Mouse (Mus musculus): ENCODE data around the gene Ttk. TPM values are rescaled to one million over a fixed set of nuclear protein-coding genes. Genes with fewer than 3 reads are reported as not detected.

Ttk gene
- polyA plus RNA-seq, 1 experiment from 2014 or later = 30.8 TPM

- H3K9me3 ChIP-seq = no peaks in the 10 kb centered on the region
- H3K36me3 ChIP-seq = no peaks in the 10 kb centered on the region
- WGBS = 88% methylated on average over 5 of the region's 5 CpGs
- DNase-seq (ENCODE audit: low spot score) = no peak
- H3K27me3 ChIP-seq (ENCODE audit: insufficient read depth, poor library complexity, severe bottlenecking) = no peaks in the 10 kb centered on the region
- no peak overlapping the region for H3K4me3 ChIP-seq
- H3K4me1 ChIP-seq (replicated peaks) = peaks cover 11% of the 10 kb centered on the region
- no peak overlapping the region for H3K27ac ChIP-seq
These were observed 4.6 kb upstream of the Ttk start for GRCm38 (mm10) chr9:83829896-83830295.

GRCm38 (mm10) chr9:83831152-83831551, 3.3 kb upstream of the Ttk start:
- no peak for DNase-seq (ENCODE audit: low spot score)
- no peaks in the 10 kb centered on the region for H3K9me3 ChIP-seq
- peaks cover under 1% of the 10 kb centered on the region; the same call in 1 of the 2 replicates for H3K36me3 ChIP-seq
- no peak overlapping the region for H3K4me3 ChIP-seq
- WGBS = 80% methylated on average over 8 of the region's 8 CpGs
- no peak overlapping the region for H3K27ac ChIP-seq
- no peaks in the 10 kb centered on the region for H3K27me3 ChIP-seq (ENCODE audit: insufficient read depth, poor library complexity, severe bottlenecking)
- H3K4me1 ChIP-seq (replicated peaks) = peaks cover 19% of the 10 kb centered on the region

GRCm38 (mm10) chr9:83834748-83835313, 342 bp downstream of the Ttk start:
- DNase-seq (ENCODE audit: low spot score) = no peak
- WGBS = 2% methylated on average over 27 of the region's 27 CpGs
- Histone ChIP-seq H3K4me3 (peak overlapping the region; percentile 94), H3K4me1 (replicated peaks) (peaks cover 19% of the 10 kb centered on the region), H3K27ac (peak overlapping the region; percentile 93), H3K9me3 (no peaks in the 10 kb centered on the region), H3K27me3 (ENCODE audit: insufficient read depth, poor library complexity, severe bottlenecking) (no peaks in the 10 kb centered on the region), H3K36me3 (peaks cover 16% of the 10 kb centered on the region)

GRCm38 (mm10) chr9:83852464-83852863, 18.0 kb downstream of the Ttk start:
- Histone ChIP-seq H3K9me3 (no peaks in the 10 kb centered on the region), H3K4me3 (no peak overlapping the region), H3K36me3 (peaks cover 83% of the 10 kb centered on the region), H3K27ac (no peak overlapping the region), H3K27me3 (ENCODE audit: insufficient read depth, poor library complexity, severe bottlenecking) (no peaks in the 10 kb centered on the region), H3K4me1 (replicated peaks) (no peaks in the 10 kb centered on the region)
- WGBS = 92% methylated on average over 3 of the region's 3 CpGs
- DNase-seq (ENCODE audit: low spot score) = no peak

- no peak for DNase-seq (ENCODE audit: low spot score)
- Histone ChIP-seq H3K27me3 (ENCODE audit: insufficient read depth, poor library complexity, severe bottlenecking) (no peaks in the 10 kb centered on the region), H3K4me1 (replicated peaks) (no peaks in the 10 kb centered on the region), H3K36me3 (peaks cover 97% of the 10 kb centered on the region), H3K4me3 (no peak overlapping the region), H3K27ac (no peak overlapping the region), H3K9me3 (no peaks in the 10 kb centered on the region)
- WGBS = 92% methylated on average over 4 of the region's 4 CpGs
These were observed 30.7 kb downstream of the Ttk start for GRCm38 (mm10) chr9:83865165-83865564.

GRCm38 (mm10) chr9:83882191-83882590, 47.7 kb downstream of the Ttk start:
- 74% methylated on average over 6 of the region's 6 CpGs for WGBS
- H3K27ac ChIP-seq = no peak overlapping the region

GRCm38 (mm10) chr9:83886149-83886548, 51.7 kb downstream of the Ttk start:
- Histone ChIP-seq H3K4me3 (no peak overlapping the region), H3K36me3 (peaks cover 6% of the 10 kb centered on the region)

More at GRCm38 (mm10) chr9:83882191-83882590, 47.7 kb downstream of the Ttk start:
- peaks cover 5% of the 10 kb centered on the region; the same call in 1 of the 2 replicates for H3K4me1 ChIP-seq (replicated peaks)
- no peak overlapping the region for H3K4me3 ChIP-seq
- H3K27me3 ChIP-seq (ENCODE audit: insufficient read depth, poor library complexity, severe bottlenecking) = no peaks in the 10 kb centered on the region
- peaks cover 10% of the 10 kb centered on the region for H3K36me3 ChIP-seq
- DNase-seq (ENCODE audit: low spot score) = no peak
- no peaks in the 10 kb centered on the region for H3K9me3 ChIP-seq

GRCm38 (mm10) chr9:83888214-83888613, 53.7 kb downstream of the Ttk start:
- Histone ChIP-seq H3K9me3 (no peaks in the 10 kb centered on the region), H3K27ac (no peak overlapping the region), H3K36me3 (peaks cover 6% of the 10 kb centered on the region), H3K4me3 (no peak overlapping the region), H3K27me3 (ENCODE audit: insufficient read depth, poor library complexity, severe bottlenecking) (no peaks in the 10 kb centered on the region), H3K4me1 (replicated peaks) (no peaks in the 10 kb centered on the region)
- 88% methylated on average over 5 of the region's 5 CpGs for WGBS
- DNase-seq (ENCODE audit: low spot score) = no peak

More at GRCm38 (mm10) chr9:83886149-83886548, 51.7 kb downstream of the Ttk start:
- Histone ChIP-seq H3K4me1 (replicated peaks) (peaks cover 5% of the 10 kb centered on the region; the same call in 1 of the 2 replicates), H3K27me3 (ENCODE audit: insufficient read depth, poor library complexity, severe bottlenecking) (no peaks in the 10 kb centered on the region), H3K27ac (no peak overlapping the region), H3K9me3 (no peaks in the 10 kb centered on the region)
- DNase-seq (ENCODE audit: low spot score) = no peak

- H3K36me3 ChIP-seq = no peaks in the 10 kb centered on the region
- H3K27me3 ChIP-seq (ENCODE audit: insufficient read depth, poor library complexity, severe bottlenecking) = no peaks in the 10 kb centered on the region
- no peak overlapping the region for H3K4me3 ChIP-seq
- H3K9me3 ChIP-seq = no peaks in the 10 kb centered on the region
- peaks cover 6% of the 10 kb centered on the region; the same call in 1 of the 2 replicates for H3K4me1 ChIP-seq (replicated peaks)
- no peak for DNase-seq (ENCODE audit: low spot score)
- WGBS = 83% methylated on average over 8 of the region's 8 CpGs
- no peak overlapping the region for H3K27ac ChIP-seq
These were observed 58.6 kb downstream of the Ttk start for GRCm38 (mm10) chr9:83893073-83893472.

- DNase-seq (ENCODE audit: low spot score) = no peak
- Histone ChIP-seq H3K27ac (no peak overlapping the region), H3K9me3 (no peaks in the 10 kb centered on the region), H3K4me1 (replicated peaks) (peaks cover 6% of the 10 kb centered on the region; the same call in 1 of the 2 replicates), H3K36me3 (no peaks in the 10 kb centered on the region), H3K4me3 (no peak overlapping the region), H3K27me3 (ENCODE audit: insufficient read depth, poor library complexity, severe bottlenecking) (no peaks in the 10 kb centered on the region)
- 90% methylated on average over 4 of the region's 4 CpGs for WGBS
These were observed 59.4 kb downstream of the Ttk start for GRCm38 (mm10) chr9:83893767-83894330.

- H3K36me3 ChIP-seq = no peaks in the 10 kb centered on the region
- H3K27ac ChIP-seq = no peak overlapping the region
- WGBS = 89% methylated on average over 2 of the region's 2 CpGs
These were observed 67.6 kb downstream of the Ttk start for GRCm38 (mm10) chr9:83902086-83902485.

GRCm38 (mm10) chr9:83905820-83906219, 71.3 kb downstream of the Ttk start:
- WGBS = 77% methylated on average over 4 of the region's 4 CpGs
- no peak for DNase-seq (ENCODE audit: low spot score)
- Histone ChIP-seq H3K9me3 (no peaks in the 10 kb centered on the region), H3K27me3 (ENCODE audit: insufficient read depth, poor library complexity, severe bottlenecking) (no peaks in the 10 kb centered on the region), H3K36me3 (no peaks in the 10 kb centered on the region), H3K27ac (no peak overlapping the region), H3K4me1 (replicated peaks) (no peaks in the 10 kb centered on the region), H3K4me3 (no peak overlapping the region)

More at GRCm38 (mm10) chr9:83902086-83902485, 67.6 kb downstream of the Ttk start:
- Histone ChIP-seq H3K27me3 (ENCODE audit: insufficient read depth, poor library complexity, severe bottlenecking) (no peaks in the 10 kb centered on the region), H3K4me1 (replicated peaks) (no peaks in the 10 kb centered on the region), H3K9me3 (no peaks in the 10 kb centered on the region), H3K4me3 (no peak overlapping the region)
- DNase-seq (ENCODE audit: low spot score) = no peak

- Histone ChIP-seq H3K9me3 (no peaks in the 10 kb centered on the region), H3K4me3 (no peak overlapping the region), H3K36me3 (no peaks in the 10 kb centered on the region), H3K27ac (no peak overlapping the region), H3K27me3 (ENCODE audit: insufficient read depth, poor library complexity, severe bottlenecking) (no peaks in the 10 kb centered on the region), H3K4me1 (replicated peaks) (no peaks in the 10 kb centered on the region)
- WGBS = 88% methylated on average over 3 of the region's 3 CpGs
- DNase-seq (ENCODE audit: low spot score) = no peak
These were observed 72.5 kb downstream of the Ttk start for GRCm38 (mm10) chr9:83907017-83907416.
